In genomic region chr1:178734576-178734975, GRCm38 (mm10) we compare ENCODE assay signal across 25 mouse cellular contexts.
A peak's percentile ranks its signal among the peaks of the same experiment; 100 is the strongest.
DNase-seq lines count a peak whose midpoint lies in the region; ATAC-seq and TF ChIP-seq lines count a peak whose summit lies in the region.
"Had no signal": no experiment of that assay in that cellular context is flagged by ENCODE, and none has a peak within 500 bp of the region (broad histone marks: within the 10 kb centered on the region; RNA-seq: fewer than 3 reads in every experiment).

No protein-coding gene starts in this region.

- 75% methylated on average over 4 of the region's 4 CpGs for WGBS in heart, embryonic 13.5 days
- WGBS in heart, adult 2 months = 66% methylated on average over 4 of the region's 4 CpGs

- intact Hi-C loops in heart, adult 2 months (cut with DNase I) = no loop called here
- intact Hi-C loops in left cerebral cortex, postnatal 10 days (cut with DNase I) = no loop called here

- no peaks in the 10 kb centered on the region for H3K27me3 ChIP-seq in heart, embryonic 13.5 days (replicated peaks)
- no peaks in the 10 kb centered on the region for H3K27me3 ChIP-seq in heart, adult 2 months (ENCODE audit: control insufficient read depth, insufficient read depth, low read length)
- H3K27me3 ChIP-seq: CH12.LX; embryonic facial prominence, embryonic 13.5 days; embryonic facial prominence, embryonic 15.5 days; forebrain, embryonic 12.5 days had no signal

- no peak overlapping the region for H3K4me2 ChIP-seq in heart, embryonic 13.5 days
- H3K4me2 ChIP-seq: embryonic facial prominence, embryonic 13.5 days; embryonic facial prominence, embryonic 15.5 days; forebrain, embryonic 12.5 days had no signal

- no peak for DNase-seq in heart, adult 2 months
- peak; percentile 77 for DNase-seq in ES-CJ7 (ENCODE audit: low read depth, low spot score)
- peak; percentile 69 for DNase-seq in ZHBTc4 (ENCODE audit: low read depth, low spot score)
- no peak for DNase-seq in left cerebral cortex, postnatal 10 days (ENCODE audit: extremely low spot score in 1 of 2, low spot score in 2 of 2)
- DNase-seq: adrenal gland, adult 2 months; adrenal gland, postnatal 10 days; adrenal gland, postnatal 25 days; B cell, adult 2 months; cerebellum, adult 11 months; cerebellum, adult 18-20 months; cerebellum, adult 8-10 months; cerebellum, adult 9-11 months; cerebellum, postnatal 14 days; cerebellum, postnatal 36 days; embryo, embryonic 11 days had no signal

- no peak for ATAC-seq in heart, embryonic 13.5 days (ENCODE audit: extremely low read depth, insufficient number of reproducible peaks, low FRiP score, low TSS enrichment)
- ATAC-seq: CD4-positive, CD25-positive, alpha-beta regulatory T cell, adult 4 months; forebrain, embryonic 14.5 days; forebrain, embryonic 16.5 days had no signal

- H3K79me2 ChIP-seq in heart, adult 2 months (replicated peaks; ENCODE audit: control insufficient read depth, insufficient read depth, low read length) = no peaks in the 10 kb centered on the region

- no peak for TF ChIP-seq POLR2A in heart, adult 2 months (IDR thresholded peaks at IDR 0.05; ENCODE audit: insufficient read depth, low read depth, low read length)

- 0 out of 2 replicates have a peak overlapping the region, but pooled peaks have one; percentile 11 for H3K9ac ChIP-seq in heart, embryonic 13.5 days
- no peak overlapping the region for H3K9ac ChIP-seq in heart, adult 2 months (ENCODE audit: low read depth, low read length)
- H3K9ac ChIP-seq: embryonic facial prominence, embryonic 13.5 days; embryonic facial prominence, embryonic 15.5 days; forebrain, embryonic 12.5 days had no signal

- TF ChIP-seq CTCF in heart, adult 2 months (IDR thresholded peaks at IDR 0.05) = no peak

- H3K4me3 ChIP-seq in heart, embryonic 13.5 days = no peak overlapping the region
- H3K4me3 ChIP-seq in heart, adult 2 months = no peak overlapping the region
- H3K4me3 ChIP-seq: embryonic facial prominence, embryonic 13.5 days; embryonic facial prominence, embryonic 15.5 days; erythroblast, embryonic 14.5 days; forebrain, embryonic 10.5 days; forebrain, embryonic 12.5 days had no signal

- H3K9me3 ChIP-seq in heart, embryonic 13.5 days = no peaks in the 10 kb centered on the region
- H3K9me3 ChIP-seq: embryonic facial prominence, embryonic 13.5 days; embryonic facial prominence, embryonic 15.5 days; forebrain, embryonic 10.5 days; forebrain, embryonic 12.5 days had no signal

- H3K4me1 ChIP-seq in heart, embryonic 13.5 days = peaks cover 41% of the 10 kb centered on the region
- no peaks in the 10 kb centered on the region; the same call in 1 of the 2 replicates for H3K4me1 ChIP-seq in heart, adult 2 months (ENCODE audit: control insufficient read depth, insufficient read depth, low read length)
- H3K4me1 ChIP-seq: forebrain, embryonic 10.5 days; forebrain, embryonic 12.5 days had no signal

- no peak for TF ChIP-seq EP300 in heart, adult 2 months (IDR thresholded peaks at IDR 0.05; ENCODE audit: insufficient read depth, low read depth, low read length)

- peaks cover 5% of the 10 kb centered on the region; the same call in 1 of the 2 replicates for H3K36me3 ChIP-seq in heart, embryonic 13.5 days
- H3K36me3 ChIP-seq in heart, adult 2 months (ENCODE audit: control insufficient read depth, insufficient read depth, low read length) = no peaks in the 10 kb centered on the region
- H3K36me3 ChIP-seq: forebrain, embryonic 10.5 days; forebrain, embryonic 12.5 days had no signal

- no peak overlapping the region for H3K27ac ChIP-seq in heart, embryonic 13.5 days (replicated peaks)
- no peak overlapping the region for H3K27ac ChIP-seq in heart, adult 2 months
- H3K27ac ChIP-seq: embryonic facial prominence, embryonic 13.5 days; embryonic facial prominence, embryonic 15.5 days; forebrain, embryonic 10.5 days; forebrain, embryonic 12.5 days had no signal

Comparison
In these comparisons a context has a peak if more than half of its experiments do, and no peak if none do; other contexts are left out.
1. DNase-seq: peak in ES-CJ7 (single experiment) and ZHBTc4 (single experiment); none in heart, adult 2 months (0 of 2) and left cerebral cortex, postnatal 10 days (0 of 2).